14 mouse cellular contexts compared by ENCODE assay signal in genomic region chr15:26761651-26762050, GRCm38 (mm10).
DNase-seq lines count a peak whose midpoint lies in the region; ATAC-seq and TF ChIP-seq lines count a peak whose summit lies in the region.
"Had no signal": no experiment of that assay in that cellular context is flagged by ENCODE, and none has a peak within 500 bp of the region (broad histone marks: within the 10 kb centered on the region; RNA-seq: fewer than 3 reads in every experiment).

No protein-coding gene starts in this region.

- TF ChIP-seq CTCF in gastrocnemius, adult 2 months (IDR thresholded peaks at IDR 0.05) = no peak
- no peak for TF ChIP-seq CTCF in kidney, adult 2 months (conservative IDR thresholded peaks at IDR 0.05; ENCODE audit: insufficient read depth, insufficient read length, low read depth, low read length)

- intact Hi-C loops in gastrocnemius, adult 2 months (cut with DNase I) = no loop called here

- H3K9me3 ChIP-seq in kidney, embryonic 15.5 days (replicated peaks) = no peaks in the 10 kb centered on the region
- H3K9me3 ChIP-seq: limb, embryonic 13.5 days; midbrain, embryonic 15.5 days had no signal

- ATAC-seq in kidney, embryonic 15.5 days (replicated peaks; ENCODE audit: low FRiP score) = no peak
- ATAC-seq: CD4-positive, CD25-positive, alpha-beta regulatory T cell, adult 4 months; midbrain, embryonic 15.5 days had no signal

- H3K4me3 ChIP-seq in gastrocnemius, adult 2 months = no peak overlapping the region
- H3K4me3 ChIP-seq in kidney, adult 2 months (ENCODE audit: insufficient read depth, low read depth, low read length) = no peak overlapping the region
- H3K4me3 ChIP-seq in kidney, embryonic 15.5 days (replicated peaks) = no peak overlapping the region
- H3K4me3 ChIP-seq: limb, embryonic 13.5 days; midbrain, embryonic 15.5 days had no signal

- no peaks in the 10 kb centered on the region for H3K4me1 ChIP-seq in kidney, adult 2 months (ENCODE audit: control insufficient read depth, insufficient read depth, low read length)
- no peaks in the 10 kb centered on the region for H3K4me1 ChIP-seq in kidney, embryonic 15.5 days

- no peak for TF ChIP-seq POLR2A in kidney, adult 2 months (IDR thresholded peaks at IDR 0.05; ENCODE audit: low read depth, low read length)

- H3K27me3 ChIP-seq in kidney, adult 2 months (replicated peaks; ENCODE audit: control insufficient read depth, insufficient read depth, low read length) = no peaks in the 10 kb centered on the region
- no peaks in the 10 kb centered on the region for H3K27me3 ChIP-seq in kidney, embryonic 15.5 days
- H3K27me3 ChIP-seq: limb, embryonic 13.5 days; midbrain, embryonic 15.5 days had no signal

- no peaks in the 10 kb centered on the region for H3K36me3 ChIP-seq in kidney, adult 2 months (ENCODE audit: control insufficient read depth, insufficient read depth, low read length)
- H3K36me3 ChIP-seq in kidney, embryonic 15.5 days = no peaks in the 10 kb centered on the region
- H3K36me3 ChIP-seq: limb, embryonic 13.5 days; midbrain, embryonic 15.5 days had no signal

- DNase-seq in gastrocnemius, adult 2 months = peak; percentile 25
- no peak for DNase-seq in gastrocnemius, postnatal 25 days
- DNase-seq in kidney, adult 2 months = peak; percentile 72
- peak; percentile 12 for DNase-seq in Muller cell, postnatal 12 days (ENCODE audit: inconsistent ontology term)
- peak; percentile 48 for DNase-seq in kidney, adult 9 months
- DNase-seq in urinary bladder, postnatal 25 days (ENCODE audit: low spot score) = no peak
- DNase-seq in layer of hippocampus, postnatal 14 days (ENCODE audit: low spot score in 2 of 2) = no peak
- DNase-seq: cerebellum, adult 9-10 months; lung, postnatal 14 days had no signal

- no peak overlapping the region for H3K27ac ChIP-seq in gastrocnemius, adult 2 months
- no peak overlapping the region for H3K27ac ChIP-seq in kidney, adult 2 months (ENCODE audit: insufficient read depth, low read depth, low read length)
- H3K27ac ChIP-seq in kidney, embryonic 15.5 days = no peak overlapping the region
- H3K27ac ChIP-seq: limb, embryonic 13.5 days; midbrain, embryonic 15.5 days; stomach, postnatal 0 days had no signal

- no peak overlapping the region for H3K4me2 ChIP-seq in kidney, embryonic 15.5 days
- H3K4me2 ChIP-seq: limb, embryonic 13.5 days; midbrain, embryonic 15.5 days had no signal

- no peak overlapping the region for H3K9ac ChIP-seq in kidney, embryonic 15.5 days
- H3K9ac ChIP-seq: limb, embryonic 13.5 days; midbrain, embryonic 15.5 days had no signal

- 34% methylated on average over 4 of the region's 4 CpGs for WGBS in kidney, adult 2 months
- WGBS in kidney, embryonic 15.5 days = 59% methylated on average over 4 of the region's 4 CpGs

Comparison
In these comparisons a context has a peak if more than half of its experiments do, and no peak if none do; other contexts are left out.
1. DNase-seq: peak in gastrocnemius, adult 2 months (single experiment), kidney, adult 2 months (single experiment), Muller cell, postnatal 12 days (single experiment) and kidney, adult 9 months (single experiment); none in gastrocnemius, postnatal 25 days (single experiment), urinary bladder, postnatal 25 days (single experiment) and layer of hippocampus, postnatal 14 days (0 of 2).